Mouse (Mus musculus) cerebellum, adult 2 months (tissue): ENCODE results near the gene Ulk4. TPM values are rescaled to one million over a fixed set of nuclear protein-coding genes. Genes with fewer than 3 reads are reported as not detected.

Experiments used
- DNase-seq, 2 experiments: peaks; one replicate each; pipeline ENCODE4 v3.0.0; 2021
- H3K27ac ChIP-seq: fragments of 200-500 bp; 2 replicates; pipeline ENCODE4 v1.5.1; 2012; ENCODE audit warnings: low read length, control low read depth, inconsistent platforms; ENCODE audit not compliant: insufficient read depth
- H3K27me3 ChIP-seq: fragments of 200-500 bp; 2 replicates; pipeline ENCODE4 v1.6.1; 2012; ENCODE audit warnings: inconsistent platforms, mild to moderate bottlenecking, low read length, moderate library complexity; ENCODE audit not compliant: control insufficient read depth, insufficient read depth
- H3K4me1 ChIP-seq: fragments of 200-500 bp; 2 replicates; pipeline ENCODE4 v1.6.1; 2011; ENCODE audit warnings: low read length; ENCODE audit not compliant: control insufficient read depth, insufficient read depth
- H3K4me3 ChIP-seq: fragments of 200-500 bp; replicated peaks from 2 replicates; pipeline ENCODE3; 2011; ENCODE audit warnings: mild to moderate bottlenecking, low read depth, low read length, control low read depth; ENCODE audit not compliant: insufficient read depth
- CTCF ChIP-seq: fragments of 200-500 bp; IDR thresholded peaks from 2 replicates; pipeline ENCODE4 v1.5.1; 2011; ENCODE audit warnings: low read depth, mild to moderate bottlenecking, control low read depth, low read length, moderate library complexity, borderline replicate concordance; ENCODE audit not compliant: insufficient read depth
- POLR2A ChIP-seq: fragments of 200-500 bp; IDR thresholded peaks from 2 replicates; pipeline ENCODE4 v1.6.1; 2011; ENCODE audit warnings: low read length, control low read depth, borderline replicate concordance; ENCODE audit not compliant: insufficient read depth
- WGBS: fragments of 180-500 bp; shearing (Covaris S2); methylation state at CpG from one replicate; pipeline ENCODE4 v1.1.7; 2018; 5-methylcytosine and 5-hydroxymethylcytosine counted together
- polyA plus RNA-seq: library from polyadenylated mRNA; depleted of rRNA; stranded (reverse); fragments of >200 nt; gene quantifications from 2 replicates; pipeline ENCODE4 v1.2.3, GENCODE M21; 2012

The Ulk4 gene
- polyA plus RNA-seq, 1 experiment, result 2.1 TPM

GRCm38 (mm10) chr9:121107643-121108042, 169.4 kb downstream of the Ulk4 start:
- Histone ChIP-seq H3K4me3 (no peak overlapping the region), H3K27me3 (no peaks in the 10 kb centered on the region), H3K27ac (no peak overlapping the region), H3K4me1 (peaks cover 18% of the 10 kb centered on the region)
- TF ChIP-seq CTCF (peak; percentile 27; the same call in 1 of the 2 replicates), POLR2A (no peak)
- WGBS, result 5% methylated on average over 5 of the region's 5 CpGs
- DNase-seq, result peak; percentile 96 to 99

- Histone ChIP-seq H3K27me3 (no peaks in the 10 kb centered on the region), H3K4me3 (no peak overlapping the region), H3K4me1 (peaks cover 18% of the 10 kb centered on the region), H3K27ac (no peak overlapping the region)
- no peak for DNase-seq
- 7% methylated on average over 11 of the region's 11 CpGs for WGBS
- TF ChIP-seq POLR2A, result no peak
- TF ChIP-seq CTCF, result no peak
Observed at GRCm38 (mm10) chr9:121107101-121107500, 169.9 kb downstream of the Ulk4 start.

GRCm38 (mm10) chr9:121101516-121101915, 175.5 kb downstream of the Ulk4 start:
- H3K27ac ChIP-seq, result no peak overlapping the region
- no peak for TF ChIP-seq POLR2A
- TF ChIP-seq CTCF, result no peak
- no peak for DNase-seq
- 82% methylated on average over 10 of the region's 10 CpGs for WGBS
- peaks cover 2% of the 10 kb centered on the region; the same call in 1 of the 2 replicates for H3K4me1 ChIP-seq
- H3K27me3 ChIP-seq, result no peaks in the 10 kb centered on the region
- no peak overlapping the region for H3K4me3 ChIP-seq

GRCm38 (mm10) chr9:121099453-121099852, 177.5 kb downstream of the Ulk4 start:
- no peaks in the 10 kb centered on the region for H3K27me3 ChIP-seq
- 87% methylated on average over 10 of the region's 10 CpGs for WGBS
- TF ChIP-seq CTCF (no peak), POLR2A (no peak)
- DNase-seq, result no peak
- no peak overlapping the region for H3K4me3 ChIP-seq
- no peak overlapping the region for H3K27ac ChIP-seq
- H3K4me1 ChIP-seq, result no peaks in the 10 kb centered on the region

GRCm38 (mm10) chr9:121093760-121094159, 183.2 kb downstream of the Ulk4 start:
- Histone ChIP-seq H3K4me1 (no peaks in the 10 kb centered on the region), H3K27me3 (no peaks in the 10 kb centered on the region), H3K4me3 (no peak overlapping the region), H3K27ac (no peak overlapping the region)
- WGBS, result 85% methylated on average over 7 of the region's 7 CpGs
- TF ChIP-seq POLR2A (no peak), CTCF (no peak)
- no peak for DNase-seq

GRCm38 (mm10) chr9:121092568-121092967, 184.4 kb downstream of the Ulk4 start:
- TF ChIP-seq CTCF, result no peak
- no peak for TF ChIP-seq POLR2A
- Histone ChIP-seq H3K27ac (no peak overlapping the region), H3K4me3 (no peak overlapping the region), H3K27me3 (no peaks in the 10 kb centered on the region), H3K4me1 (no peaks in the 10 kb centered on the region)
- DNase-seq, result no peak
- 92% methylated on average over 5 of the region's 5 CpGs for WGBS

GRCm38 (mm10) chr9:121091016-121091735, 185.8 kb downstream of the Ulk4 start:
- no peaks in the 10 kb centered on the region for H3K27me3 ChIP-seq
- WGBS, result 80% methylated on average over 10 of the region's 10 CpGs
- no peak for DNase-seq
- no peak overlapping the region for H3K27ac ChIP-seq
- H3K4me3 ChIP-seq, result no peak overlapping the region
- no peaks in the 10 kb centered on the region for H3K4me1 ChIP-seq
- TF ChIP-seq CTCF (no peak), POLR2A (no peak)

- no peaks in the 10 kb centered on the region for H3K27me3 ChIP-seq
- no peaks in the 10 kb centered on the region for H3K4me1 ChIP-seq
- WGBS, result 45% methylated on average over 8 of the region's 8 CpGs
- no peak for DNase-seq
- H3K4me3 ChIP-seq, result no peak overlapping the region
- TF ChIP-seq POLR2A (no peak), CTCF (no peak)
- no peak overlapping the region for H3K27ac ChIP-seq
Observed at GRCm38 (mm10) chr9:121087661-121088060, 189.3 kb downstream of the Ulk4 start.
